Mouse (Mus musculus): ENCODE measurements around the gene Sept7. TPM values are rescaled to one million over a fixed set of nuclear protein-coding genes. Genes with fewer than 3 reads are reported as not detected.
"Not testable (repeated sequence)": the region's sequence is repeated elsewhere in the genome, so short reads cannot be mapped to it uniquely, and the experiment has no call there.

Gene Sept7
- polyA plus RNA-seq, 1 experiment from 2014 or later = 284 TPM

DNA sequence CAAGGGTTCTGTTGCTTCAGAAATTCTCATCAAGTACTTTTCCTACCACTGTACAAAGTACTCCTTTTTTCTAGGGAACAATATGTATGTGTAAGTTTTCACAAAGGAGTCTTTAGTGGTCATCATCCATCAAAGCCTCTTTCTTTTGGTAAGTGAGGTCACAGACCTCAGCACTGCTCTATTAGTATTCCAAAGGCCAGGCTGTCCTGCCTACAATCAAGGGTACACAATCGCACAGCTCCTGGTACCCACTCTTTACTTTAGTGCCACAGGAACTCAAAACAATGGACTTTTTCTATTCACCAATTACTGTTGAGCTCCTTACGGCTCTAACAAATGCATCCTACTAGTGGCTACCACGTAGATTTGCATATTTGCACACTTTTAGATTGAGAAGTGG is 11.2 kb upstream of the Sept7 start:
- Histone ChIP-seq H3K4me1 (replicated peaks) (no peaks in the 10 kb centered on the region), H3K27me3 (no peaks in the 10 kb centered on the region), H3K4me3 (no peak overlapping the region), H3K9ac (no peak overlapping the region), H3K36me3 (no peaks in the 10 kb centered on the region), H3K4me2 (no peak overlapping the region), H3K9me3 (no peaks in the 10 kb centered on the region), H3K27ac (replicated peaks) (no peak overlapping the region)
- 23% methylated on average over 3 of the region's 3 CpGs for WGBS
- no peak for ATAC-seq (ENCODE audit: low read depth)

DNA sequence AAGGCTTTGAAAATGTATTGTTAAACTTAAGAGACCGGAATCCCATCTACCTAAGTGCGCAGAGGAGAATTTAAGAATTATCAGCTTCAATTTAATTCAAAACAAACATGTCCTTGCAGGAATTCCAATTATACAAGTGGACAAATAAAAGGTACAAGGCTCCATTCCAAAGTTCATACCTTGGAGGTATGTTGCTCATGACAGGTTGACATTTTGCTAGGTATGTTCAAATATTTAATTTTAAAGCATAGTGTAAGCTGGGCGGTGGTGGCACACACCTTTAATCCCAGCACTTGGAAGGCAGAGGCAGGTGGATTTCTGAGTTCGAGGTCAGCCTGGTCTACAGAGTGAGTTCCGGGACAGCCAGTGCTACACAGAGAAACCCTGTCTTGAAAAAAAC is 10.5 kb upstream of the Sept7 start:
- H3K27me3 ChIP-seq; H3K4me1 ChIP-seq (replicated peaks); H3K9me3 ChIP-seq; H3K9ac ChIP-seq; H3K4me3 ChIP-seq; H3K36me3 ChIP-seq; H3K4me2 ChIP-seq; ATAC-seq (ENCODE audit: low read depth); H3K27ac ChIP-seq (replicated peaks): not testable (repeated sequence)
- WGBS = 93% methylated on average over 5 of the region's 5 CpGs

DNA sequence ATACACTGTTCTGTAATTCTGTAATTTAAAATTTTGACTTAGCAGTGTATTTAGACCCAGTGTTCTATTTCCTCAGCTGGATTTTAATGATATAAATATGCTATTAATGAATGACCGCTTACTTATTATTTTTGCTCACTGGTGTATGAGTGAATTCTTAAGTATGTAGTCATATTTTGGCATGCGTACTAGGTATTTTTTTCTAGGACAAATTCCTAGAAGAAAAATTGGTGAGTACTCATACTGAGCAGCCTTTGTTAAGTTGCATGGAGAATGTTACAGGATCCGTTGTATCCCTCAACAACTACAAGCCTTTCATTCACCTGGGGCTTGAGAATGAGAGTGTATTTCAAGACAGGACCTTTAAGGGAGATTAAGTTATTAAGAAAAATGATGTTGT is 10.0 kb upstream of the Sept7 start:
- Histone ChIP-seq H3K9ac (no peak overlapping the region), H3K4me3 (no peak overlapping the region), H3K36me3 (no peaks in the 10 kb centered on the region), H3K4me1 (replicated peaks) (no peaks in the 10 kb centered on the region), H3K4me2 (no peak overlapping the region), H3K27me3 (no peaks in the 10 kb centered on the region), H3K9me3 (no peaks in the 10 kb centered on the region), H3K27ac (replicated peaks) (no peak overlapping the region)
- 91% methylated on average over 3 of the region's 3 CpGs for WGBS
- no peak for ATAC-seq (ENCODE audit: low read depth)

DNA sequence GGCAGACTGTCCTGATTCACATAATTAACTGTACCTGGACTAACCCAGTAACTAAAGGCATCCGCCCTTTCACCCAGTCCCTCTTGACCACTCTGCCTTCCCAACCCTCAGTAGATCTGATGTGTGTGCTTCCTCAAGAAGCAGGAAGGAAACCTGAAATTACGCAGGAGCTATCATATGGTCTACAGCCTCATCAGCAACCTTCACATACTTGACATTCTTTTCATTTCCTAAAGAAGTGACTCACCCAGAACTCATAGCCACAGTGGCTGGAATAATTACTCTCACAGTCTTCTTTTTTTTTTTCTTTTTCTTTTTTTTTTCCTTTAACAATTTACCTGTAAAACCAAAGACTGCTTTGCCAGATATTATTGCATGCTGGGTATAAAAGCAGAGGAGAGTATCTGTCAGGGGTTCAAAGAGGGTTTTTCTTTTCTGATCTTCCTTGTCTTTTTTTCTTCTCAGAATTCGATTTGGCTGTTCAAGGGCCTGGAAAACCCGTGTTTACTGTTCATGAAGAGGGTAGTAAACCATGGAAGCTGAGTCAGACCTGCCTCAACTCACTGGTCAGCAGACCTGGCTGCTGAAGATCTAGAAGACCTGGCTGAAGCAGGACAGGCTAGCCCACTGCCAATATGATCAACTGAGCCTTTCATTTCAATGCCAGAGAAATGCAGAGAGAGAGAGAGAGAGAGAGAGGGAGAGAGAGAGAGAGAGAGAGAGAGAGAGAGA is 8.1 kb upstream of the Sept7 start:
- no peak overlapping the region for H3K4me2 ChIP-seq
- WGBS = 82% methylated on average over 4 of the region's 4 CpGs
- no peaks in the 10 kb centered on the region for H3K4me1 ChIP-seq (replicated peaks)
- no peaks in the 10 kb centered on the region for H3K27me3 ChIP-seq
- H3K27ac ChIP-seq (replicated peaks) = no peak overlapping the region
- H3K9ac ChIP-seq = no peak overlapping the region
- no peaks in the 10 kb centered on the region for H3K36me3 ChIP-seq
- no peak for ATAC-seq (ENCODE audit: low read depth)
- H3K9me3 ChIP-seq = no peaks in the 10 kb centered on the region
- H3K4me3 ChIP-seq = no peak overlapping the region

DNA sequence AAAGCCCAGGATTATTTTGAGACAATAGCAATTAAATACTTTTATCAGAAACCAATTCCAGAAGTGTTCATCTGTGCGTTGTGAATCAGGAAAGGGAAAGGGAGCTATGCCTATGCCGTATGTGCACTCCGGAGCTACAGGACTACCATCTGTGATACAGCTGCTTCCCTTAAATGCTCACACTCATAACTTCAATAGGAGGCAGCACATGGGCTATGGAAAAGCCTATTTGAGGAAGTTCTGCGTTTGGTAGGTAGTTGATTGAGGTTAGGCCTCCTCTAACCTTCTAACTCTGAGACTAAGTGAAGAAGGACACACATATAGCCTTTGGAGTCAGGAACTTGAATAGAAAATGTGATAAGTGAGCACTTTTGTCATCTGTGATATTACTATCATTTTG is 7.1 kb upstream of the Sept7 start:
- no peak overlapping the region for H3K27ac ChIP-seq (replicated peaks)
- ATAC-seq (ENCODE audit: low read depth) = no peak
- H3K4me1 ChIP-seq (replicated peaks) = no peaks in the 10 kb centered on the region
- no peaks in the 10 kb centered on the region for H3K27me3 ChIP-seq
- no peak overlapping the region for H3K9ac ChIP-seq
- no peak overlapping the region for H3K4me2 ChIP-seq
- no peaks in the 10 kb centered on the region for H3K9me3 ChIP-seq
- H3K36me3 ChIP-seq = no peaks in the 10 kb centered on the region
- 81% methylated on average over 4 of the region's 4 CpGs for WGBS
- no peak overlapping the region for H3K4me3 ChIP-seq

- Histone ChIP-seq H3K4me3 (no peak overlapping the region), H3K36me3 (no peaks in the 10 kb centered on the region), H3K4me2 (no peak overlapping the region), H3K9me3 (no peaks in the 10 kb centered on the region), H3K4me1 (replicated peaks) (peaks cover 9% of the 10 kb centered on the region), H3K27ac (replicated peaks) (no peak overlapping the region), H3K27me3 (no peaks in the 10 kb centered on the region), H3K9ac (no peak overlapping the region)
- ATAC-seq (ENCODE audit: low read depth) = no peak
- WGBS = 96% methylated on average over 3 of the region's 3 CpGs
Measured at GRCm38 (mm10) chr9:25246508-25246907, 5.7 kb upstream of the Sept7 start.

DNA sequence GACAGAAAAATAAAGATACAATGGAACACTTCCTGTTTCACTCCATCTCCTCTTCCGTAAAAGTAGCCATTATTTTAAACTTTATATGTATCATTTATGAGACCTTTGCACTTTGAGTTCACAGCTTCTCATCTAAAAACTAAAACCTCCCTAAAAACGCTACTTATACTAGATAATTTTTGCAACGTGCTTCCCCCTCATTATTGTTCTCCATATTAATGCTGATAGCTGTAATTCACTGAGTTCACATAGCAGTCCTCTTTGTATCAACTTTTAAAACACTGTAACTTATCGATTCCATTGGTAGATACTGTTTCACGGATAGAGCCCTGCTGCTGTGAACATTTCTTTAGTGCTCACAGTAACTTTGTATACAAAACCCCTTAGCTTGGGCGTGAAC is 1.1 kb upstream of the Sept7 start:
- Histone ChIP-seq H3K9me3 (no peaks in the 10 kb centered on the region), H3K4me1 (replicated peaks) (peaks cover 34% of the 10 kb centered on the region), H3K27me3 (no peaks in the 10 kb centered on the region), H3K36me3 (no peaks in the 10 kb centered on the region), H3K4me2 (peak overlapping the region; percentile 71), H3K27ac (replicated peaks) (peak overlapping the region; percentile 99), H3K4me3 (peak overlapping the region; percentile 99), H3K9ac (peak overlapping the region; percentile 98)
- WGBS = 10% methylated on average over 6 of the region's 6 CpGs
- ATAC-seq (ENCODE audit: low read depth) = no peak

DNA sequence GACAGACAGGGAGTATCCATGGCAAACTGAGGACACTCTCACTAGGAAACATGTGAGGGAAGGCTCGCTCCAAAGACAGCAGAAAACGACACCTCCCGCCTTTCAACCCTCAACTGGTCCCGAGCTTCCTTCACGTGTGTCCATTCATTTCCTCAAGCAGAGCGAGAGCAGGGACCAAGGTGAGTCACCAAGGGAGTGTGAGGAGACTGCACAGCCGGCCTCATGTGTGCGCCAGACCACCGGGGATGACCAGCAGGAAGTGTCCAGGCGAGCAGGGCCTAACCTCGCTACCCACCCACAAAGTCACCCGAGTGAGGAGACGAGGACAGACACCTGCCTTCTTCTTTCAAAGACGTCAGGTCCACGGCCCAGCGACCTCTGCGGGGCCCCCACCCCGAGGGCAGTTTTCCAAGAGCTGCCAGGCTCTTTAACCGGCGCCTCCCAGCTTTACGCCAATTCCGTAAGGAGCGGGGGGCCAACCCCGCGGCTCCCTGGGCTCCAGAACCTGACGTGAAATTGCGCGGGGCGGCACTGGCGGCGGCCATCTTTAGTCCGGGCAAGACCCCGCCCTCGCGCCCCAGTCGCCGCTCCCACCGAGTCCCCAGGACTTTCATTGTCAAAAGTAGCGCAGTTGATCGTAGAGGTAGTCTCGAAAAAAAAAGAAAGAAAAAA is 492 bp upstream of the Sept7 start:
- Histone ChIP-seq H3K36me3 (no peaks in the 10 kb centered on the region), H3K9me3 (no peaks in the 10 kb centered on the region), H3K4me2 (peak overlapping the region; percentile 71), H3K27me3 (no peaks in the 10 kb centered on the region), H3K4me3 (peak overlapping the region; percentile 99), H3K9ac (peak overlapping the region; percentile 98), H3K4me1 (replicated peaks) (peaks cover 34% of the 10 kb centered on the region), H3K27ac (replicated peaks) (peak overlapping the region; percentile 99)
- ATAC-seq (ENCODE audit: low read depth) = peak; percentile 91
- under 1% methylated on average over 41 of the region's 41 CpGs for WGBS

DNA sequence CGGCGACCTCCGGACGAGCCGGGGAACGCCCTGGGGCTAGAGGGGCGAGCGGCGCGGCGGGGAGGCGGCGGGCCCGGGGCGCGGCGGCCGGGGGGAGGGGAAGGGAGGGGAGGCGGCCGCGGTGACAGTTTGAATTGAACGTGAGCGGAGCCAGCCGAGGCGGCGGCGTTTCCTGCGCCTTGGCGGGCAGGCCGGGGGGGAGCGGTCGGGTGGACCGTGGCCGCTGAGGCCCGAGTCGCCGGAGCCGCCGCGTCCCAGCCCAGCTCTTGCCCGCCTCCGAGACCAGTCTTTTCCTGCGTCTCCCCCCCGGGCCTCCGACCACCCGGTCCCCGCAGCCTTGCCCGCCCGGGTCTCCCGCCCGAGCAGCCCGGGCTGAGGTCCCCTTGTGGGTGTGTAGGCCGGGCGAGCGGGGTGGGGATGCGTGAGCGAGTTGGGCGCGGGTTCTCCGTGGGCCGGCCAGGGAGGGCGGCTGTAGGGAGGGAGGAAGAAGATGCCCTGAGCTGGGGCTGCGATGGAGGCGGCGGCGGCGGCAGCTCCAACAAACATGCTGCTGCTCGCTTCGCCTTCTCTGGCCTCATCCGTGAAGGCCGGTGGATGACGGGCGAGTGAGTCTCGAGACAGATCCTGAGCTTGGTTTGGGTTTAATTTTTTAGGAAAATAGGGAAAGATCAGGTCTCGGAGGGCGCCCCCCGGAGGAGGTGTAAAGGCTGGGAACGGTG is 679 bp downstream of the Sept7 start:
- Histone ChIP-seq H3K27me3 (no peaks in the 10 kb centered on the region), H3K9ac (peak overlapping the region; percentile 98), H3K36me3 (no peaks in the 10 kb centered on the region), H3K4me3 (peak overlapping the region; percentile 99), H3K4me1 (replicated peaks) (peaks cover 34% of the 10 kb centered on the region), H3K9me3 (no peaks in the 10 kb centered on the region), H3K4me2 (peak overlapping the region; percentile 60), H3K27ac (replicated peaks) (peak overlapping the region; percentile 99)
- peak; percentile 62 for ATAC-seq (ENCODE audit: low read depth)
- 1% methylated on average over 47 of the region's 78 CpGs for WGBS

DNA sequence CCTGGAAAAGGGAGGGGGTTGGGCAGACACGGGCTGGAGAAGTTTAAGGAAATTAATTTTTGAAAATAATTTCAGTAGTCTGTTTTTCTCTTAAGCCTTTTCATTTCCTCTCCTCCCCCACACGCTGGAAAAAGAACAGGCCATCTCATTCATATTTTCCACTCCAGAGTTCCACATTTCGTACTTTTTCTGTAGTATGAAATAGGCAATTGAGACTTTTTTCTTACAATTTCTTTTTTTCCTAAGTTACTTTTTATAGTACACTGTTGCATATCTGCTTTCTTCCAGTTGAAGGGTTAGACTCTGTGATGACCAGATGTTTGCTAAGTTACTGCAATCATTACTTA is 1.2 kb downstream of the Sept7 start:
- Histone ChIP-seq H3K27ac (replicated peaks) (peak overlapping the region; percentile 99), H3K4me2 (peak overlapping the region; percentile 60), H3K27me3 (no peaks in the 10 kb centered on the region), H3K36me3 (no peaks in the 10 kb centered on the region), H3K4me3 (peak overlapping the region; percentile 99), H3K9ac (peak overlapping the region; percentile 98), H3K4me1 (replicated peaks) (peaks cover 34% of the 10 kb centered on the region), H3K9me3 (no peaks in the 10 kb centered on the region)
- 14% methylated on average over 3 of the region's 3 CpGs for WGBS
- ATAC-seq (ENCODE audit: low read depth) = no peak

DNA sequence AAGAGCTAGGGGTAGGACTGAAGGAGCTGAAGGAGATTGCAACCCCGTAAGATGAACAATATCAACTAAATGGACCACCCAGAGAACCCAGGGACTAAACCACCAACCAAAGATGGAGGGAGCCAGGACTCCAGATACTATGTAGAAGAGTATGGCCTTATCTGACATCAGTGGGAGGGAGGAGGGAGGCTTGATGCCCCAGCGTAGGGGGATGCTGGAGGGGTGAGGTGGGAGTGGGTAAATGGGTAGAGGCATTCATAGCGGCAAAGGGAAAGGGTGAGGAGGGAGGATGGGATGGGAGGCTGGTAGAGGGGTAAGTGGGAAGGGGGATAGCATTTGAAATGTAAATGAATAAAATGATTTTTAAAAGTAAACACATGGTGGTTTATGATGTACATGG is 8.2 kb downstream of the Sept7 start:
- ATAC-seq (ENCODE audit: low read depth) = no peak

DNA sequence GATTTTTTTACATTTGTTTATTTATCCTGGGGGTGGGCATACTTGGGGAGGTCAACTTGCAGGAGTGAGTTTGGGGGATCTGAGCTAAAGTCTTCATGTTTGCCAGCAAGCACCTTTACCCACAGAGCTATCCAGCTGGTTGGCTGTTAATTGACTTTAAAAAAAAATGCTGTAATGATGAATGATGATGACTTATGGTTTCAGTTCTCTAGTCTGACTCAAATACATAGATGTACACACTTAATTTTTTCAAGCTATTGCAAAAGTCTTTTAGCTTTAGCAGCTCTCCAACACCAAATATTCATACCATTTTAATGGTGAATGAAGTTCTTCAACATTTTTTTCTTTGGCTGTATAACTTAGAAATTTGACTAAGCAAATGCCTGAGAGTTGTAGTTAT is 8.7 kb downstream of the Sept7 start:
- no peak for ATAC-seq (ENCODE audit: low read depth)
- Histone ChIP-seq H3K4me3 (no peak overlapping the region), H3K27me3 (no peaks in the 10 kb centered on the region), H3K4me1 (replicated peaks) (no peaks in the 10 kb centered on the region; the same call in 1 of the 2 replicates), H3K27ac (replicated peaks) (no peak overlapping the region), H3K9ac (no peak overlapping the region), H3K9me3 (no peaks in the 10 kb centered on the region), H3K36me3 (peaks cover 6% of the 10 kb centered on the region; the same call in 1 of the 2 replicates), H3K4me2 (no peak overlapping the region)

More for the DNA sequence above, 8.2 kb downstream of the Sept7 start:
- H3K27ac ChIP-seq (replicated peaks) = no peak overlapping the region
- no peak overlapping the region for H3K4me2 ChIP-seq
- H3K9ac ChIP-seq = no peak overlapping the region
- H3K27me3 ChIP-seq = no peaks in the 10 kb centered on the region
- 97% methylated on average over 3 of the region's 3 CpGs for WGBS
- H3K36me3 ChIP-seq = 0 out of 2 replicates have a peak, but pooled peaks cover 3% of the 10 kb centered on the region
- peaks cover 4% of the 10 kb centered on the region for H3K4me1 ChIP-seq (replicated peaks)
- no peak overlapping the region for H3K4me3 ChIP-seq
- H3K9me3 ChIP-seq = no peaks in the 10 kb centered on the region
